ENCODE assay signal across 22 mouse cellular contexts in the genomic region with DNA sequence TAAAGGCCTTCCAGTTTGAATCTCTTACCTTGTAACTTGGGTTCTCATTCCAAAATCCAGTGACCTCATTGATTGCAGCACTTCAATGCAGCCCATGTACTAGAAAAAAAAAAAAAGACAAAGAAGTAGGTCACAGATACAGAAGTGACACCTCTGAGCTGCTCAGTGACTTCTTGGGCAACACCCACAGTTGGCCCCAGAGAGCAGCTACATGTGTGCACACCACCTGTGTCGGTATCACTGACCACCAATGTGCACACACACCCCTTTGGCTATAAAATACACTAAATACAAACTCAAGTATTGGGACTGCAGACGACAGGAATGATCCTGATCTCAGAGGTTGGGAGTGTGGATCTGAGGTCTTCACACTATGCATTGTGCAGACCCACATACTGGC. TPM values are rescaled to one million over a fixed set of nuclear protein-coding genes. Genes with fewer than 3 reads are reported as not detected.
A peak's percentile ranks its signal among the peaks of the same experiment; 100 is the strongest.
DNase-seq lines count a peak whose midpoint lies in the region; ATAC-seq lines count a peak whose summit lies in the region.
"Had no signal": no experiment of that assay in that cellular context is flagged by ENCODE, and none has a peak within 500 bp of the region (broad histone marks: within the 10 kb centered on the region; RNA-seq: fewer than 3 reads in every experiment).

No protein-coding gene starts in this region.

- no peaks in the 10 kb centered on the region for H3K36me3 ChIP-seq in forebrain, embryonic 11.5 days (ENCODE audit: control insufficient read depth, insufficient read depth, low read length)
- H3K36me3 ChIP-seq in forebrain, embryonic 14.5 days (ENCODE audit: control insufficient read depth, insufficient read depth, low read length) = no peaks in the 10 kb centered on the region
- H3K36me3 ChIP-seq: G1E had no signal

- H3K4me1 ChIP-seq in forebrain, embryonic 11.5 days (replicated peaks; ENCODE audit: control insufficient read depth, insufficient read depth, low read length) = no peaks in the 10 kb centered on the region
- no peaks in the 10 kb centered on the region for H3K4me1 ChIP-seq in forebrain, embryonic 14.5 days (ENCODE audit: control insufficient read depth, insufficient read depth, low read length)

- no peaks in the 10 kb centered on the region for H3K9me3 ChIP-seq in forebrain, embryonic 11.5 days (ENCODE audit: control insufficient read depth, low read length)
- H3K9me3 ChIP-seq in forebrain, embryonic 14.5 days (replicated peaks; ENCODE audit: control insufficient read depth, low read length) = no peaks in the 10 kb centered on the region
- H3K9me3 ChIP-seq: G1E had no signal

- peak; percentile 23 for DNase-seq in forebrain, embryonic 11.5 days (ENCODE audit: low spot score)
- DNase-seq in forebrain, embryonic 14.5 days (ENCODE audit: low spot score) = no peak
- DNase-seq in heart, adult 11 months = peak; percentile 61
- no peak for DNase-seq in heart, postnatal 10 days
- DNase-seq in ovary, postnatal 10 days (ENCODE audit: low spot score) = no peak
- no peak for DNase-seq in layer of hippocampus, adult 8-10 months (ENCODE audit: low spot score in 2 of 2)
- DNase-seq: adrenal gland, adult 2 months; adrenal gland, adult 8-10 months; adrenal gland, postnatal 10 days; adrenal gland, postnatal 14 days; adrenal gland, postnatal 25 days; adrenal gland, postnatal 36 days; B cell, adult 2 months; cerebellum, adult 11 months; cerebellum, adult 11-12 months had no signal

- WGBS in forebrain, embryonic 11.5 days = 72% methylated on average over 2 of the region's 2 CpGs
- WGBS in forebrain, embryonic 14.5 days = 86% methylated on average over 2 of the region's 2 CpGs

- H3K27me3 ChIP-seq in forebrain, embryonic 11.5 days (ENCODE audit: control insufficient read depth, insufficient read depth, low read length) = no peaks in the 10 kb centered on the region
- no peaks in the 10 kb centered on the region for H3K27me3 ChIP-seq in forebrain, embryonic 14.5 days (replicated peaks; ENCODE audit: control insufficient read depth, insufficient read depth, low read length)
- H3K27me3 ChIP-seq: CH12.LX, Patski had no signal

- intact Hi-C loops in heart, postnatal 10 days (cut with DNase I) = no loop called here

- no peak overlapping the region for H3K27ac ChIP-seq in forebrain, embryonic 11.5 days (ENCODE audit: low read depth, low read length)
- H3K27ac ChIP-seq in forebrain, embryonic 14.5 days (ENCODE audit: low read depth, low read length) = no peak overlapping the region

- no peak for ATAC-seq in forebrain, embryonic 11.5 days (replicated peaks; ENCODE audit: low FRiP score)
- ATAC-seq in forebrain, embryonic 14.5 days = no peak
- peak; percentile 56; the same call in 1 of the 2 replicates for ATAC-seq in granulocyte monocyte progenitor cell, adult 5-6 weeks (replicated peaks; ENCODE audit: poor library complexity, severe bottlenecking)
- 0 out of 2 replicates have a peak, but pooled peaks have one; percentile 14 for ATAC-seq in megakaryocyte progenitor cell, adult 5-6 weeks (replicated peaks; ENCODE audit: poor library complexity)
- ATAC-seq: activated CD4-positive, CD25-positive, alpha-beta regulatory T cell, adult 4 months; CD4-positive, CD25-positive, alpha-beta regulatory T cell, adult 4 months; Patski had no signal

- H3K4me3 ChIP-seq in forebrain, embryonic 11.5 days (ENCODE audit: low read depth, low read length) = no peak overlapping the region
- no peak overlapping the region for H3K4me3 ChIP-seq in forebrain, embryonic 14.5 days (ENCODE audit: low read depth, low read length)

- H3K9ac ChIP-seq in forebrain, embryonic 11.5 days (ENCODE audit: low read length) = no peak overlapping the region
- H3K9ac ChIP-seq in forebrain, embryonic 14.5 days (ENCODE audit: low read length) = no peak overlapping the region

- no peak overlapping the region for H3K4me2 ChIP-seq in forebrain, embryonic 11.5 days (ENCODE audit: low read depth, low read length, severe bottlenecking)
- H3K4me2 ChIP-seq in forebrain, embryonic 14.5 days (ENCODE audit: low read length) = no peak overlapping the region

RNA-seq across cellular contexts. Expression of gene Eid1, which starts 21.9 kb away (rescaled TPM):
- 252 TPM in 2 replicates for polyA plus RNA-seq in forebrain, embryonic 11.5 days (2014; fragmentation: Nextera tagmentation; extraction: Ambion mirVana)
- 405 and 426 TPM in 2 replicates for polyA plus RNA-seq in forebrain, embryonic 14.5 days (2014; fragmentation: Nextera tagmentation; extraction: Ambion mirVana)
- 10 to 100 TPM; 73.4 to 85.2 TPM for total RNA-seq in heart, postnatal 10 days (2021)
- 68.2 and 71.7 TPM in 2 replicates for total RNA-seq in granulocyte monocyte progenitor cell, adult 5-6 weeks (2014; fragmentation: Nextera tagmentation)
- total RNA-seq in granulocyte monocyte progenitor cell, adult 5-6 weeks (2017) = 121 and 142 TPM in 2 replicates
- 74.1 and 74.9 TPM in 2 replicates for total RNA-seq in megakaryocyte progenitor cell, adult 5-6 weeks (2015)
- 115 and 118 TPM in 2 replicates for total RNA-seq in megakaryocyte progenitor cell, adult 5-6 weeks (2017)
- 100 to 1,000 TPM; 230 to 253 (median 230) TPM for total RNA-seq in layer of hippocampus, adult 8-10 months (2022)
- polyA plus RNA-seq: G1E had no signal

RNA-seq across cellular contexts. Expression of gene Shc4, which starts 29.1 kb away (rescaled TPM):
- 1.3 TPM in 2 replicates for polyA plus RNA-seq in forebrain, embryonic 11.5 days (2014; fragmentation: Nextera tagmentation; extraction: Ambion mirVana)
- polyA plus RNA-seq in forebrain, embryonic 14.5 days (2014; fragmentation: Nextera tagmentation; extraction: Ambion mirVana) = 0.66 and 0.85 TPM in 2 replicates
- under 1 TPM; 0.77 TPM for total RNA-seq in heart, postnatal 10 days (2021)
- not detected in 2 replicates for total RNA-seq in granulocyte monocyte progenitor cell, adult 5-6 weeks (2014; fragmentation: Nextera tagmentation)
- total RNA-seq in granulocyte monocyte progenitor cell, adult 5-6 weeks (2017) = 0.26 and 1.0 TPM in 2 replicates
- 0.52 and 0.64 TPM in 2 replicates for total RNA-seq in megakaryocyte progenitor cell, adult 5-6 weeks (2015)
- total RNA-seq in megakaryocyte progenitor cell, adult 5-6 weeks (2017) = 0.12 and 0.74 TPM in 2 replicates
- total RNA-seq in layer of hippocampus, adult 8-10 months (2022) = 1 to 10 TPM; 4.9 to 6.3 (median 5.3) TPM
- polyA plus RNA-seq: CD4-positive, CD25-positive, alpha-beta regulatory T cell, adult 4 months had no signal

Comparison
In these comparisons a context has a peak if more than half of its experiments do, and no peak if none do; other contexts are left out.
1. DNase-seq: peak in forebrain, embryonic 11.5 days (single experiment) and heart, adult 11 months (single experiment); none in forebrain, embryonic 14.5 days (single experiment), heart, postnatal 10 days (0 of 2), ovary, postnatal 10 days (single experiment) and layer of hippocampus, adult 8-10 months (0 of 2).
2. ATAC-seq: peak in granulocyte monocyte progenitor cell, adult 5-6 weeks (single experiment) and megakaryocyte progenitor cell, adult 5-6 weeks (single experiment); none in forebrain, embryonic 11.5 days (single experiment) and forebrain, embryonic 14.5 days (single experiment).